Mouse (Mus musculus) C3H10T1/2 (cell line): Measurements from ENCODE around the gene 4930578C19Rik. TPM values are rescaled to one million over a fixed set of nuclear protein-coding genes. Genes with fewer than 3 reads are reported as not detected.

Source experiments
- polyA plus RNA-seq, 2 experiments: library from polyadenylated mRNA; unstranded; fragments of >200 nt; fragmentation: generic; extraction: Trizol; gene quantifications; one replicate each; pipeline ENCODE4 v1.2.1; 2012; ENCODE audit warnings: missing spikeins in 2 of 2

4930578C19Rik gene
- not detected for polyA plus RNA-seq

GRCm38 (mm10) chrX:18461198-18461601 is at the start of gene 4930578C19Rik:
Gene 4930578C19Rik, minus strand, starts transcription at chrX:18461397.

